Mouse (Mus musculus) WW6 (cell line): Measurements from ENCODE around the gene Gad1.

Experiments used
- DNase-seq: peaks from one replicate; pipeline ENCODE4 v3.0.0-alpha.2; 2013; ENCODE audit warnings: low read depth, low spot score

Gad1 gene

DNA sequence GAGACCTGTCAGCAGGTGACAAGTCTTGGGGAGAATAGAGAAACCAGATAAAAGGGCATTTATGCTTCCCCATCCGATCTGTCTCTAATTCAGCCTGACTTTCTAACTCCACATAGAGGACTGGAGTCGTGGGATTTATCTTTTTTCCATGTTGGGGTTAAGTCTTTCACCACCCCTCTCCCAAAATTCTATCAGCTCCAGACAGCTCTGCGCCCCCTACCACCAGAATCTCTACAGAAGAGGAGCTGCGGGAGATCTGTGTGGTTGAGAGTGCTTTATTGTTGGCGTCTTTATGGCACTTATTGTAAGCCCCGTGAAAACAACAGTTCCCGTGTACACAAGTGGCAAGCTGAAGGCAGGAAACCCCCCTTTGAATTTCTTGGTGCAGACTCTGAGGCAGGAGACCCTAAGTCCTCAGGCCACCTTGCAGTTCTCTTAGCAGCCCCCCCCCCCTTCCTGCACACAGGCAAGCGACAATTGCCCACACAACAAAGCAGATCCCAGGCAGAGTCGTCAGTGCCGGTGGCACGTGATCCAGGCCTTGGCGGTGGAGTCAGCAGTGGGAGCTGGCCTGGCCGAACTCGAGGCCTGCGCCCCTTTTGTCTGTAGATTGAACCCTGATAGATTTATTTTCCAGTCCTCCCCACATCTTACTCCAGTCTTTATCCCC lies 11.9 kb downstream of the Gad1 start:
- DNase-seq, result no peak

DNA sequence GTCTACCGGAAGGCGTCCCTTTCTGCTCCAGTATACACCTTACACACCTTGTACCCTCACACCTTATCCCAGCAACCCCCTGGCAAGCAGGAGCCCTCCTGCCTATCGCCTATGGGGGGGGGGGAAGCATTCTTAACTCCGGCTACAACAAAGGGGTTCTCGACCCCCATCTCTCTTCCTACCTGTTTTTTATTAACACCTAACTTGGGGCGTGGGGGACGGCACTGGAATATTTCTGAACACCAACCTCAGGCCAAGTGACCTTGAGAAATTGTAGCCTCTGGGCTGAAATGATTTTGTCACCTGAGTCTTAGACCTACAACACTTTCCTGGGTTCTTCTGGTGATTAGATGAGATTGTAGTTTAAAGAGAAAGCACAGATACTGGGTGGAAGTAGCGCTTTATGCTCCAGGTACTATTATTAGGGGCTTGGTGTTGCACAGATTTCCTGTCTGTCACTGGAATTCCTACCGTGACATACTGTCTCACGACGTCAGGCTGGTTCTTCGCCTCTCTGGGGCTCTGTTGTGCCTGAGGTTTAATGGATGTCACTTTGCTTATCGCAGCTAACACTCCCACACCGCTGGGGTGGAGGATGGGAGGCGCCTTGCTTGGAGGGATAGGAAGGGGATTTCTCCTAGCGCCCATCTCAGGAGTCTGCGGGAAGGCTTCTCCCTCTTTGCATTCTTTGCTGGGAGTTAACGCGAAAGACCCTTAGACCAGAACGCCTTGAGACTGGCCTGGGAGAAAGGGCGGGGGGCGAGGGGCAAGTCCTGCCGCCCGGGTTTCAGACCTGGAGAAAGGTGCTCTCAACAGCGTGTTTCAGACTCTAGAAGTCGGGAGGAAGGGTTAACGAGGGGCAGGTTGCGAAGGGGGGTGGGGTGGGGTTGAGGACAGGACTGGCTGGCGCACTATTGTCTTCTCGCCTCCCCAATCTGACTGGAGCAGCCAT lies 13.1 kb downstream of the Gad1 start:
- DNase-seq, result no peak

DNA sequence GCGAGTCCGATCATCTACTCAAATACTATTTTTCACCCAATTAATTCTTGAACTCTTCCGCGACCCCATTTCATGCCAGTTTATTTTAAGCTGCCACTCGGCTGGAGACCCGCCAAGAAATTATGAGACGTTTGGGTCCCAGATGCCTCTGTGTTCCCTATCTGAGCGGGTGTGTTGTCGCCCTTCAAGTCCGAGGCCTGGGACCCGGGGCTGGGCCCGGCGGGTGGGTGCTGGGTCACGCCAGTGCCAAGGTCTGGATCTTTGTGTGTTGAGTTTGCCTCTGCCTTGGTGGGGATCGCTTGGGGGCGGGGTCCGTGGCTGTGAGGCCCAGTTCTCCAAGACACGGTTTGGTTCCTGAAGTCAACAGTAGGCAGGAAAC lies 13.7 kb downstream of the Gad1 start:
- no peak for DNase-seq

DNA sequence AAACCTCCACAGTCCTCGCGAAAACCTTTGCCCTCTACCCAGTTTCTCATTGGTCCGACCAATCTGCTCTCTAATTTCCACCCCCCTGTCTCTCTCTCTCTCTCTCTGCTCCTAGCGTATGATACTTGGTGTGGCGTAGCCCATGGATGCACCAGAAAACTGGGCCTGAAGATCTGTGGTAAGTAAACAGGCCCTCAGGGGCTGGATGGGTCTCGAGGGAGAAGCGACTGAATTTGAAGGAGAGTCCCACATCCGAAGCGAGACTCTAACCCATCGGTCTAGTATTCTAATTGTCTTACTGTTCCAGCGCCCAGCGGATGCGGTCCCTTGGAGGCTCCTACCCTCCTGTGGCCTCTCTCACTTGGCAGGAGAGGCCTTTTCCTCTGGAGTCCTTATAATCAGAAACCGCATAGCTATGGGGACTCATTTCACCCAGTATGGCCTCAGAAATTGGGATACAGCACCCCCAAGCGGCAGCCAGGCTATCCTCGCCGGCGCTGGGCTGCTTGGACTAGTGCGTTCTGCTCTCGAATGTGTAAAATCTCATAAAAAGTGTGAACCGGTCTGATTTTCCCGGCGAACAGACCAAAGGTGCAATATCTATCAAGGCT lies 14.3 kb downstream of the Gad1 start:
- DNase-seq, result no peak

DNA sequence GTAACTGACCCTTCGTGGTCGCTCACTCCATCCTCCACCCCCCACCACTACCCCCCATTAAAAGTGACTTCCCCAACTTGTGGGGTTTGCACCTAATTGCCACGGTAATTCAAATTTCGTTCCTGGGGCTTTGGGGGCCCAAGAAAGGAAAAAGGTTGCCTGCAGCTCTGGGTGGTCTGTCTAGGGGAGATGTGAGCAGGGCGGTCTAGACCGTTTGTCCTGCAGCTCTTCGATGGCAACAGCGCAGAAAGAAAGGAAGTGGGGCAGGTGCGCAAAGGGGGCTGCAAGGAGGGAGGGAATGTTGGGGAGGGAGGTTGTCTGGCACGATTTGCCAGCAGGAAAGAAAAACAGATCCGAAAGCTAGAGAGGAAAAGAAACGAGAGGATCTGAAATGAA lies 14.8 kb downstream of the Gad1 start:
- no peak for DNase-seq

DNA sequence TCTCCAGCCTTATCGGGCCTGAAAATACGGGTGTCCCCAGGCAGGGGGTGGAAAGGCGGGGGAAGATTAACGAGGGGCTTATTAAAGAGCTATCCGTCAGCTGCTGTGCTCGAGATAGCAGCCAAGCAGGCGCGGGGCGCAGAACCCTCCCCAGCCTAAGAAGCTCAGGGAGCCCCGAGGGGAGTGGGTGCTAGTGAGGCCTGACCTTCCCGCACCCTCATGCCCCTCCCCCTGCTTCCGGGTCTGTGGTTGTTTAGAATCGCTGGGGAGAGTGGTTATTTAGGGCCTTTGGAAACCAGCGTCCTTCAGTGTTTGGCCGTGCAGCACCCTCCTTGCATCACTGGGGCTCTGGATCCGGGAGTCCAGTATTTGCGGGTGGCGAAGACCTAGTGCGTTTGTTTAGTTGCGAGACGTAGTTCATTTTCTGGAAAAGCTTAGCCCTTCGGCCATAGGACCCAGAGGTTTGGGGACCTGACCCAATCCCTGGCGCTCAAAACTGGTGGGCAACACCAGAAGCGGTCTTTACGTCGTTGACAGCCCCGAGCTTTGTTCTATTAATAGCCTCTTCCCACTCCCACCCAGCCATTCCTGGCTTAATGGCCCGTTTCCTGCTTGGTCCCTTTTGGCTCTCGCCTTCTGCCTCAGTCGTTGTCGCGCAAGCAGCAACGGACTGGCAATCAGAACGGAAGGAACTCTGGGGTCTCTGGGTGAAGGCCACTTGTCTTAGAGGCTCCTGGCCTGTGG lies 15.5 kb downstream of the Gad1 start:
- DNase-seq, result no peak

DNA sequence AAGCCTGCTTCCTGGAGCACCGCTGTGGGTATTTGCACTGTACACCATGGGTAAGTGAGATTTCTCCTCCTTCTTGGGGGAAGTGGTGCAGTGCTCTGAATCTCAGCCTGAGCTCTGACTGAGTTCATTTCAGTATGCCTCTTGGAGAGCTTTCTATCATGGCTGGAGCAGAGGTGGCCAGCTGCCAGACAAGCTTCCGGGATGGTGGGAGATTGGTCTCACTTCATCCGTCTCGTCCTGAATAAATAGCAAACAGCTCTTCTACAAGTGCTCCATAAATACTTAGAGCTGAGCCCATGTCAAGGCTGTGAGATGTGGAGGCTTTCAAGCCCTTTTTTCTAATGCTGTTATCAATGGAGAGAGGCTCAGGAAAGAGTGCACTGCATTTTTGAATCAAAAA lies 18.8 kb downstream of the Gad1 start:
- DNase-seq, result no peak

DNA sequence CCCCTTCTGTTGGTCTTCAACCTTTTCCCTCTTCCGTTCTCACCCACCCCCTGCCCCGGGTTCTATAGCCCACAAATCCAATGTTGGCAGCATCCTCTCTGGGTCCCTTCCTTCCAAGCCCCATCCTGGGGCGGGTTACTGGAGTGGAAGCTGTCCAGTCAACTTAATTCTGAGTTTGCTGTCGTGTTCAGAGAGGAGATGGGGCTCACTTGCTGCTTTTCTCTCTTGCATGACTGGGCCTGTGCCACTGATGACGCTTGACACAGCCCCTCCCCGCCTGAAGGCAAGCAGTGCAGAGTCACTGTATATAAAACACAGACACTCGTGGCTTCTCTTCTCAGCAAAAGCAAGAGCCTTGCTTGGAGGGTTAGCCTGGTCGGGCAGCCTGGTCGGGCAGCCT lies 19.4 kb downstream of the Gad1 start:
- DNase-seq, result no peak

DNA sequence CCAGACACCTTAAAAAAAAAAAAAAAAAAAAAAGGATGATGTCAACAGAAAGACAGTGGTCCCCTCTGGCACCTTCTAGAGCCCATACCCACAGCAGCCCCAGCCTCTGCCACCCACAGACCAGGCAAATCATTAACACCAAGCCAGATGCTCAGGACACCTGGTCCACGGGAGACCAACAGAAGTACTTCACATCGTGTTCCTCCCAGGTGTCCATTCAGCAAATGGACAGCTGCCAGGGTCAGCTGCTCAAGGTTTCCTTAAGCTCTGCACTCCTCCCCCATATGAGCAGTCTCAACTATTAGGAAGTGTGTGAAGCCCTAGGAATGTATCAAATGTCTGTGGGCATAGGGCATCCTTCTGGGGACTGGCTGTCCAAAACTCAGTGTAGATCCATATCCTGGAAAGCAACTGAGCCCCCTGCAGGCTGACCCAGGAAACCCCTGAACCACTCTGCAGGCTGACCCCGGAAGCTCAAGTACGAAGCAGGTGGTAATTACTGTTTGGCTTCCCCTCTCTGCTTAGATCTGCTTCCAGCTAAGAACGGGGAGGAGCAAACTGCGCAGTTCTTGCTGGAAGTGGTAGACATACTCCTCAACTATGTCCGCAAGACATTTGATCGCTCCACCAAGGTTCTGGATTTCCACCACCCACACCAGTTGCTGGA lies 20.8 kb downstream of the Gad1 start:
- no peak for DNase-seq

DNA sequence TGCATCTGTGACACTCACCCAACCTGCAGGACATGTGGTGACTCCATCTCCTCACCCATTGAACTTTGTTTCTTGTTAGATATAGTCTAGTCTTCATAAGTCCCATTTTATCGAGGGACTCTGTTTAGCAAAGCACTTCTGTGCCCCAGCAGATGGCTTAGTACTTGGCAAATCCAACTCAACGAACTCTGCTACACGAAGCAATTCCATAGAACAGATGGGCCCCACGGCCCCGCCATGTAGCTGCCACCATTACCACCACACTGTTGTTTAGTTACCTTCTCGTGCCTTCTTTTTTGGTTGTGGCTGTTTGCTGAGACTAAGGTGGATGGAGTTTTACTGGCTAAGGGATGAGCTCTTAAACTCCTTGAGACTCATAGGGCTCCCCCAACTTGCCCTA lies 35.3 kb downstream of the Gad1 start:
- no peak for DNase-seq

DNA sequence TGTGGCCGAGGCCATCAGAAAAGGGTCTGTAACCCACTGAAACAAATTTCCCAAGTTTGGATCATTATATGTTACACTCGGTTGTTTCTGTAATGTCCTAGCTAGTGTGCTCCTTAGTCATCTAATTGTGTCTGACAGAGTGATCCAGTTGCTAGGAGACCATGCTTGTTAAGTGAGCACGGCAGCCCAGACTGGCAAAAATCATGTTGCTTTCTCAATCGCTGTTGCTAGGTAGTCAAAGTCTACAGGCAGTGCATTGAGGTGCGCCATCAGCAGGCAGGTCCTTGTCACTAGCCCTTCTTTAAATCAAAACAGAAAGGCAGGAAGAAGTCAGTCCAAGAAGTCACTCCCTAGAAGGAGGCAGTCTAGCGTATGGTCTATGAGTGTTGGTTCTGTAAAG lies 39.6 kb downstream of the Gad1 start:
- DNase-seq, result no peak

DNA sequence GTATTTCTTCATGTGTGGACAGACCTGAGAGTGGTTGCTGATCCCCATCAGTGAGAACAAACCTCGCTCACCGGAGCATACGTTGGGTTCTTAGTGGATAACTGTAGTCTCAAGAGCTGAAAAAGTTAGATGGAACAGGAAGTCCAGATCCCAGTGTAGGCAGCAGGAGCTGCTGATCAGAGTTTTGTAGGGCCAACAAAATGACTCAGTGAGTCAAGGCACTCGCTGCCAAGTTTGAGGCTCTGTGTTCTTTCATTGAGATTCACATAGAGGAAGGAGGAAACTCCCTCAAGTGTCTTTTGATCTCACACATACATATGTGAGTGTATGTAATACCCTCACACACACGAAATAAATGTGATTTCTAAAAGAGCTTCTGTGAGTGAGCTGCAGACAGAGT lies 40.8 kb downstream of the Gad1 start:
- no peak for DNase-seq

DNA sequence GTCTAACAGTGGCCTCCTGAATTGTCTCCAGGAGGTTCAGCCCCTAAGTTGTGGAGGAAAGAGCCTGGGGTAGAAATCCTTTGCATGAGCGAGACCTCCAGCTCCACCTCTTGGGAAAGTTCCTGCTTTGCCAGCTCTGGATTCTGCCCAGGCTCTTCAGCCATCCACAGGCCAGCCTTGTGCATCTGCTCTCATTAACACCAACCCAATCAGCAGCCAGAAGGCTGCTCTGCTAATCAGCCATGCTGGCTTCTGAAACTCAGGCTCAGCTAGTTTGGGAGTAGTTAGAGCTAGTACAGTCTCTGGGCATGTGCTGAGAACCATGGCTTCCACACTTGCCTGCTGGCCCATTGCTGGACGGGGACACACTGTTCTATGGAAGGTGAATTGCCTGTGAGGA lies 43.0 kb downstream of the Gad1 start:
- no peak for DNase-seq

DNA sequence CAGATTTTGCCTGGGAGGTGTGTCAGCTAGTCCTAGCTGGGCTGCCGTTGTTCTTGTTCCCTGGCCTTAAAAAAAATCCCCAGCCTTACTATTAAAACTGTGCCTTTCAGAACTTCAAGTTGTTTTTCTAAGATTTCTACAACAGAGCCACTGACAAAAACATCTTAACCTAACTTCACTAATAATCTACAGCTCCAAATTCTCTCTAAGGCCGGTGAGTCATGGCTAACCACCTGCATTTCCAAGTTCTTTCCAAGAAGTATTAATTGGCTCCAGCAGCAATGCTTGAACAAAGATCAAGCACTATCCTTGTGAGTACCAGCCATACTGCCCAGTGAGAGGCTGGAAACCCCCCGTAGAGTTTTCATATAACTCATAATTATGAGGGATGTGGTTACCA lies 56.9 kb downstream of the Gad1 start:
- no peak for DNase-seq

DNA sequence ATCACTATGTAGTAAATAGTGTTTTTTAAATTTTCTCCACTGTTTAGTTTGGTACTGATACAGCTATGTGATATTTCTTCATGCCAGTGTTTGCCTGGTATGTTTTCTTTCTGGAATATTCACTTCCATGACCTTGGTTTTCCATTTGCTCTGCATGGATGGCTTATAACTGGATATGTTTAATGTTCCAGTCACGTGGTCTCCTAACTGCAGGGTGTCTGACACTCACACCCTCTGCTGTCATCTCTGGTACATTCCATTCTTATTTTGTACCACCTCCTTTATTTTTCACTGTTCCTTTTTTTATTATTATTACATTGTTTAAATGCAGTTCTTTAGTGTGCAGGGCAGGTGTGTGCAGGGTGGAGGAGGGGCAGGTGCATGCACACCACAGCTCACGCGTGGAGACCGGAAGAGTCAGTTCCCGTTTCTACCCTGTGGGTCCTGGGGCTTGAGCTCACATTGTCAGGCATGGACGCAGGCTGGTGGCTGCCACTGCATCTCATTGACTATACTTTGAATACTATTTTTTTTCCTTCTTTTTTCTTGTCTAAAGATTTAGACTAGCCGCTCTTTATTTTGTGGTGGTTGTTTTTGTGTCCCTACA lies 62.0 kb downstream of the Gad1 start:
- DNase-seq, result no peak

DNA sequence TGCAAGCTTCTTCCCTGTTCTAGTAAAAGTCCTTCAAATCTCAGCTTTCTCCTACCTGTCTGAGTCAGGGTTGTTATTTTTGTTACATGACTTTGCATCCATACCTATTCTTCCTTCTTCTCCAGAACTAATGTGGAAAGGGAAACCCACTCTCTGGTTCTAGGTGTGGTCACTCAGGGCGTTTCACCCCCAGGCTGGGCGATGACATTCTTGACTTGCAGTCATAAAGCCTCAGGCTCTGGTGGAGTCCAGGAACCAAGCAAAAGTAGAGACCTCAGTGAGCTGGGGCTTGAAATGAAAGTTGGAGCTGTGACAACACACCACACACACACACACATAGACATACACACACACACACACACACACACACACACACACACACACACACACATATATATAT lies 63.2 kb downstream of the Gad1 start:
- DNase-seq, result no peak

DNA sequence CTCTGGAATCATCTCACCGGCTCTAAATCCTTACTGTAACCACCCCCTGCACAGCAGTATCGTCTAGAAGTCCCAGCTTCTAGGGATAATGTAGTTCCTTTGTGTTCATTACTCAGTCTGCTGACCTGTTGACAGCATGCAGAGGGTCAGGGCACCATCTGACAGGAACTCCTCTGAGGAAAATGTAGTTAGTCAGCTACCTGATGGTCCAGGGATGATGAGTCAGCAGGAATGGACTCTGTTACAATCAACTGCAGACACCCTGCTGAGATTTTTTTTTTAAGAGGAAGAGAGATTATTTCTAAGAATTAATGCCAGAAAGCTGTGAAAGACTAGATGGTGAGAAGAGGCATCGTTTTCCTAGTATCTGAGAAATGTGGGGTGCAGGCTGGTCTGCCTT lies 63.7 kb downstream of the Gad1 start:
- no peak for DNase-seq

DNA sequence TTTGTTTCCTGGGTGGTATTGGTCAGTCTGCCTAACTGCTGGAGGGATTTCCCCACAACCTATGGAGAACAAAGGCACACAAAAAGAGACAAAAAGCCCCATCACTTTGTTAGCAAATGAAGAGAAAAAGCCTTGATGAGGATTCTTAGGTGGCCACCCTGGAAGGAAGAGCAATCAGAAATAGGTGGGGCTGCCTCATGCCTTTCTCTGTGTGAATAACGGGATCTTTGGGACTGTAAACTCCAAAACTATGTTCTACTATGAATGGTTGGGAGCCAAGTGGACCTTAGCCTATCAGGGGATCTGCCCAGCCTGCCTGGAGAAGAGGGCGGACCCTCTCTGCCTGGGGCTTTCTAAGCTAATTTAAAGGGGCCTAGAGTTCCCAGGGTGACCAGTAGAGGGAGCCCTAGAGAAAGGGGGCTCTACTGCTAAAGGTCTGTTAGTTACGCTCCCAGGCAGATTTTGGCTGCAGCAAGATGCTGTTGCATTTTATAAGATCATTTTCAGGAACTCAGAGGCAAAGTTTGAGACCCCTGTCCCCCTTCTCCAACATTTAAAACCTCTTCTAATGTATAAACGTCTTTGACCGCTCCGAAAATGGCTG lies 66.5 kb downstream of the Gad1 start:
- no peak for DNase-seq

DNA sequence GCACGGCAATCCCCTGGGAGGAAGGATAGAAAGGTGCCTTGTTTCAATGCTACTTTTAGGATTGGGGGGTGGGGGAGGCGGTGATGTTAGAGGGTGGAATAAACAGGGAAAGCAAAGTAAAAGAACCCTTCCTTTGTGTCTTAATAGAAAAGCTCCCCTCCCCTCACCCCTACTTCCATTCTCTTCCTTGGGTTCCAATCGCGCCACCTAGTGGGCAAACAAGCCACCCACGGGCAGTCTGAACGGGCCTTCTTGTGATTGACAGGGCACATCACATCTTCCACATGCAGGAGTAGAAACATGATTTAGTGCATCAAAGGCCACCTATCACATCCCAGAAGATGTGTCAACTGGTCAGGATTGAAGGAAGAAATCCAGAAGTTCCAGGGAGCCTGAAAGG lies 67.4 kb downstream of the Gad1 start:
- peak; percentile 74 for DNase-seq

DNA sequence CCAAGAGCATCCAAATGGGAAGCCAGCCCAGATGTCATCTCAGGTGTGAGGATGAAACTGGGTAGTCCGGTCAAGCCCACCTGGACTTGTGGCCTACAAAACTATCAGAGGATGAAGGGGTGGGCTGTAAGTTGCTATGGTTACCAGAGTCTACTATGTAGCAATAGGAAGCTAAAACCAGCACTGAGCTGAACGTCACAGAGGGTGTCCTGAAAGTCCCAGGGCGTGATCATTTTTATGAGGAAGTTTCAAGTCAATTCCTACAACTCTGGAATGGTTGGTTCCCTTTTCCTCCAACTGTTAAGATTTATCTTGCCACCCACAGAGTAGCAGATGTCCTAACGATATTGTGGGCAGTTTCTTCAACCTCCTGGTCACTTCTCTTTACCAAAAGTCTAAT lies 69.4 kb downstream of the Gad1 start:
- DNase-seq, result no peak

DNA sequence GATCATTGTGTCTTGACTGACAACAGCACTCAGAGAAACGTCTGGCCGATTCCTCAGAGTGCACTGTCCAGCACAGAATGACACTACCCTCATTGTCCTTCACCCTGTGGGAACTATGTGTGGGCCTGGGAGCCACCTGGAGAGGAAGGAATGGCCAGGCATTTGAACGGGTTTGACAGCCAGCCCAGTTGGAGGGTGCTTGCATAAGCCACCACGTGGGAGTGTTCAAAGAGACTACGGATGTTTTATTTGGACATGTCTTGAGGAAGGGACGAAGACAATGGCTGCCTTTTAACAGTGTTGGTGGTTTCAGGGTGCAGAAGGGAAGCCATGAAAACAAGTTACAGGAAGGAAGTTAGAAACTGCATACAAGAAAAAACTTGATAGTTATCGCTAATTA lies 72.9 kb downstream of the Gad1 start:
- no peak for DNase-seq
